Comparison of ENCODE assay signal across 10 mouse cellular contexts in the genomic region with DNA sequence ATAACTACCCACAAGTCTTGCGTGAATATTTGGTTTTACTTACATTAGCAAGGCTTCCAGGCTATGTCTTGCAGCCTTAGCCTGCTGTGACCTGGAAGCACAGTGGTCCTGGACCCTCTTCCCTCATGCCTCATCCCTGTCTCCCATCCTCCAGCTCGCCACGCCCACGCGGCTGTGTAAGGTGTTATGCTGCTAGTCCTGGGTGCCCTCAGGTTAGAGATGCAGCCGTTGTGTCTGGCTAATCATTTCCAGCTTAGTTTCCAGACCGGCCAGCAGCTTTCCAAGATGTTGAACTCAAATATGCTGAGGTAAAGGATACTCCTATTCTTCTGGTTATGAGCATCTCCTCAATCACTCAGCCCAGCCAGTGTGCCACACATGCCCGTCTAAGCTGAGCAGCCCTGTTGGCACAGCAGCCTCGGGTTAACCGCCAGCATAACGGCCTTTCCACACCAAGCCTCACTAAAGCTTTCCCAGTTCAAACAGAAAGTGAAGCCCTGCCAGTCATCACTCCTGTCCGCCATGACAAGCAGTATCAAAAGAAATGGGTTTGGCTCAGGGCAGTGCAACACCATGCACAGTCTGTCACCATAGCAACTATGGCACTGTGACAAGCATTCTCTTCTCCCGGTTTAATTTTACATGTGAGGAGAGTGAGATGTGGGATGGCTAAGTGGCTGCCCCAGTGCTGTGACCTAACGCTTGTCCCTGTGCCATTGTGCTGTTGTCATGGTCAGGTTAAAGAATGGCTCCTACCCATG.
A peak's percentile ranks its signal among the peaks of the same experiment; 100 is the strongest.
DNase-seq lines count a peak whose midpoint lies in the region; ATAC-seq lines count a peak whose summit lies in the region.
"Had no signal": no experiment of that assay in that cellular context is flagged by ENCODE, and none has a peak within 500 bp of the region (broad histone marks: within the 10 kb centered on the region; RNA-seq: fewer than 3 reads in every experiment).

No protein-coding gene starts in this region.

- H3K4me3 ChIP-seq in intestine, embryonic 16.5 days (ENCODE audit: low read length), result no peak overlapping the region
- no peak overlapping the region for H3K4me3 ChIP-seq in liver, embryonic 12.5 days
- H3K4me3 ChIP-seq: erythroblast, embryonic 14.5 days; liver, embryonic 15.5 days had no signal

- ATAC-seq in intestine, embryonic 16.5 days, result no peak
- ATAC-seq in cerebellum, adult (ENCODE audit: insufficient number of reproducible peaks, low FRiP score, low TSS enrichment), result no peak
- ATAC-seq in liver, embryonic 12.5 days, result no peak

- no peaks in the 10 kb centered on the region for H3K4me1 ChIP-seq in intestine, embryonic 16.5 days (ENCODE audit: control insufficient read depth, insufficient read depth, low read length)
- no peaks in the 10 kb centered on the region for H3K4me1 ChIP-seq in liver, embryonic 12.5 days
- H3K4me1 ChIP-seq: liver, embryonic 15.5 days had no signal

- H3K9me3 ChIP-seq in intestine, embryonic 16.5 days (ENCODE audit: control insufficient read depth, low read length), result no peaks in the 10 kb centered on the region
- no peaks in the 10 kb centered on the region for H3K9me3 ChIP-seq in liver, embryonic 12.5 days (replicated peaks)
- H3K9me3 ChIP-seq: liver, embryonic 15.5 days had no signal

- H3K36me3 ChIP-seq in intestine, embryonic 16.5 days (ENCODE audit: control insufficient read depth, insufficient read depth, low read length), result no peaks in the 10 kb centered on the region
- no peaks in the 10 kb centered on the region for H3K36me3 ChIP-seq in liver, embryonic 12.5 days
- H3K36me3 ChIP-seq: liver, embryonic 15.5 days had no signal

- H3K27ac ChIP-seq in intestine, embryonic 16.5 days (ENCODE audit: low read length), result no peak overlapping the region
- H3K27ac ChIP-seq in liver, embryonic 12.5 days, result no peak overlapping the region
- H3K27ac ChIP-seq: liver, embryonic 15.5 days had no signal

- no peak overlapping the region for H3K4me2 ChIP-seq in intestine, embryonic 16.5 days (ENCODE audit: low read depth, low read length)
- H3K4me2 ChIP-seq in liver, embryonic 12.5 days, result no peak overlapping the region
- H3K4me2 ChIP-seq: liver, embryonic 15.5 days had no signal

- peak; percentile 55 to 58 for DNase-seq in left cerebral cortex, adult 18-20 months (ENCODE audit: low spot score in 2 of 2)
- DNase-seq in left cerebral cortex, adult 11 months (ENCODE audit: low spot score), result no peak
- peak; percentile 47 to 72 for DNase-seq in frontal cortex, postnatal 36 days (ENCODE audit: low spot score in 2 of 2)
- peak; percentile 57 to 71 for DNase-seq in layer of hippocampus, postnatal 36 days
- DNase-seq in right cerebral cortex, adult 2 months (ENCODE audit: low spot score in 2 of 2), result peak; percentile 56 to 74

- no peak overlapping the region for H3K9ac ChIP-seq in intestine, embryonic 16.5 days (ENCODE audit: low read depth, low read length)
- no peak overlapping the region for H3K9ac ChIP-seq in liver, embryonic 12.5 days
- H3K9ac ChIP-seq: liver, embryonic 15.5 days had no signal

- 0 out of 2 replicates have a peak, but pooled peaks cover 2% of the 10 kb centered on the region for H3K27me3 ChIP-seq in intestine, embryonic 16.5 days (replicated peaks; ENCODE audit: control insufficient read depth, insufficient read depth, low read length)
- no peaks in the 10 kb centered on the region for H3K27me3 ChIP-seq in liver, embryonic 12.5 days (replicated peaks)
- H3K27me3 ChIP-seq: liver, embryonic 15.5 days had no signal

- WGBS in intestine, embryonic 16.5 days, result 68% methylated on average over 14 of the region's 14 CpGs
- WGBS in liver, embryonic 12.5 days (ENCODE audit: insufficient replicate concordance), result 72% methylated on average over 14 of the region's 14 CpGs
